Mouse (Mus musculus) cerebellum, adult 2 months (tissue): ENCODE results near the gene Mettl7a1.
"Not testable (repeated sequence)": the region's sequence is repeated elsewhere in the genome, so short reads cannot be mapped to it uniquely, and the experiment has no call there.

Experiments
- CTCF ChIP-seq: fragments of 200-500 bp; IDR thresholded peaks from 2 replicates; pipeline ENCODE4 v1.5.1; 2011; ENCODE audit warnings: low read depth, mild to moderate bottlenecking, control low read depth, low read length, moderate library complexity, borderline replicate concordance; ENCODE audit not compliant: insufficient read depth
- POLR2A ChIP-seq: fragments of 200-500 bp; IDR thresholded peaks from 2 replicates; pipeline ENCODE4 v1.6.1; 2011; ENCODE audit warnings: low read length, control low read depth, borderline replicate concordance; ENCODE audit not compliant: insufficient read depth

DNA sequence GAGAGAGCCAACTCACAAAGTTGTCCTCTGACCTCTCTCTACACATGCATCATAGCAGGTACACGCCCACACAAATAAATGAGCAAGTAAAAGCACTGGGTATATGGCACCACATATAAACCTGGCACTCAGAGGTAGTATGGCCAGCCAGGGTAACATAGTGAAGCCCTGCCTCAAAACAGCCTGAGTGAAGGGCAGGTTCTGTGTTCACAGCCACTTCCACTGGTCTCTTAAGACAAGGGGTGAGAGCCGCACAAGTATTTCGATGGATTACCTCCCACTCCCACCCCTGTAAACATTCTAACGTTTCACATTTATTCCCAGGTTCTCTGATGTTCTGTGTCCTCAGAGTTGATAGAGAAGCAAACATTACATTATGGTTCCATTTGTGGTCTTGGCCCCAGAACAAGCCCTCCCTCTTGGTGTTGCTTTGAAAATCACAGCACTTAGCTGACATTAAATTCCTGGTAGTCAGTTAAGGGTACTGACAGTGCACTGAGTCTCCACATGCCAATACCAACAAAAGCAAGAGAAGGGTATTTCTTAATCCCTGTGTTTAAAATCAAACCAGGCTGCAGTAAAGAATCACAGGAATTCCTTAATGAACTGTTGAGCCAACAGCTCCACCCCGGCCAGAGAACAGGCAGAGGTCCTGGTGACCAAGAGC is 37.5 kb downstream of the Mettl7a1 start:
- TF ChIP-seq CTCF, POLR2A: not testable (repeated sequence)
